Mouse (Mus musculus): ENCODE results near the gene Rsu1.
"Not testable (repeated sequence)": the region's sequence is repeated elsewhere in the genome, so short reads cannot be mapped to it uniquely, and the experiment has no call there.

The Rsu1 gene

GRCm38 (mm10) chr2:13224546-13224945 lies 46.7 kb downstream of the Rsu1 start:
- no peak for DNase-seq (ENCODE audit: low spot score)

GRCm38 (mm10) chr2:13223451-13223850 lies 47.8 kb downstream of the Rsu1 start:
- no peak for DNase-seq (ENCODE audit: low spot score)

- DNase-seq (ENCODE audit: low spot score), result no peak
These were observed 51.1 kb downstream of the Rsu1 start for GRCm38 (mm10) chr2:13220141-13220540.

GRCm38 (mm10) chr2:13218112-13218511 lies 53.1 kb downstream of the Rsu1 start:
- no peak for DNase-seq (ENCODE audit: low spot score)

- DNase-seq (ENCODE audit: low spot score), result no peak
These were observed 64.4 kb downstream of the Rsu1 start for GRCm38 (mm10) chr2:13206825-13207224.

GRCm38 (mm10) chr2:13206367-13206766 lies 64.8 kb downstream of the Rsu1 start:
- no peak for DNase-seq (ENCODE audit: low spot score)

GRCm38 (mm10) chr2:13202805-13203475 lies 68.3 kb downstream of the Rsu1 start:
- no peak for DNase-seq (ENCODE audit: low spot score)

- no peak for DNase-seq (ENCODE audit: low spot score)
These were observed 71.5 kb downstream of the Rsu1 start for GRCm38 (mm10) chr2:13199713-13200112.

- no peak for DNase-seq (ENCODE audit: low spot score)
These were observed 72.2 kb downstream of the Rsu1 start for GRCm38 (mm10) chr2:13199033-13199432.

- DNase-seq (ENCODE audit: low spot score), result no peak
These were observed 75.7 kb downstream of the Rsu1 start for GRCm38 (mm10) chr2:13195540-13195939.

- no peak for DNase-seq (ENCODE audit: low spot score)
These were observed 79.1 kb downstream of the Rsu1 start for GRCm38 (mm10) chr2:13192157-13192556.

- no peak for DNase-seq (ENCODE audit: low spot score)
These were observed 80.4 kb downstream of the Rsu1 start for GRCm38 (mm10) chr2:13190767-13191166.

- peak; percentile 49 for DNase-seq (ENCODE audit: low spot score)
These were observed 82.3 kb downstream of the Rsu1 start for GRCm38 (mm10) chr2:13188831-13189495.

GRCm38 (mm10) chr2:13183124-13183523 lies 88.1 kb downstream of the Rsu1 start:
- DNase-seq (ENCODE audit: low spot score), result no peak

GRCm38 (mm10) chr2:13181899-13182298 lies 89.3 kb downstream of the Rsu1 start:
- not testable (repeated sequence) for DNase-seq (ENCODE audit: low spot score)

GRCm38 (mm10) chr2:13177698-13178395 lies 93.4 kb downstream of the Rsu1 start:
- peak; percentile 61 for DNase-seq (ENCODE audit: low spot score)

- no peak for DNase-seq (ENCODE audit: low spot score)
These were observed 95.0 kb downstream of the Rsu1 start for GRCm38 (mm10) chr2:13176304-13176620.

- DNase-seq (ENCODE audit: low spot score), result no peak
These were observed 95.5 kb downstream of the Rsu1 start for GRCm38 (mm10) chr2:13175536-13176303.

- DNase-seq (ENCODE audit: low spot score), result no peak
These were observed 96.8 kb downstream of the Rsu1 start for GRCm38 (mm10) chr2:13174461-13174860.

GRCm38 (mm10) chr2:13170651-13171050 lies 100.6 kb downstream of the Rsu1 start:
- no peak for DNase-seq (ENCODE audit: low spot score)

- no peak for DNase-seq (ENCODE audit: low spot score)
These were observed 101.3 kb downstream of the Rsu1 start for GRCm38 (mm10) chr2:13169962-13170361.

- no peak for DNase-seq (ENCODE audit: low spot score)
These were observed 101.9 kb downstream of the Rsu1 start for GRCm38 (mm10) chr2:13169158-13169890.

Measured in layer of hippocampus, adult 9-10 months (tissue).